Comparison of ENCODE assay signal across 10 mouse cellular contexts in genomic region chr5:149489136-149489535, GRCm38 (mm10). TPM values are rescaled to one million over a fixed set of nuclear protein-coding genes. Genes with fewer than 3 reads are reported as not detected.
DNase-seq lines count a peak whose midpoint lies in the region; ATAC-seq and TF ChIP-seq lines count a peak whose summit lies in the region.
"Had no signal": no experiment of that assay in that cellular context is flagged by ENCODE, and none has a peak within 500 bp of the region (broad histone marks: within the 10 kb centered on the region; RNA-seq: fewer than 3 reads in every experiment).

No protein-coding gene starts in this region.

- no peaks in the 10 kb centered on the region for H3K9me3 ChIP-seq in hindbrain, embryonic 12.5 days (replicated peaks)
- no peaks in the 10 kb centered on the region for H3K9me3 ChIP-seq in limb, embryonic 14.5 days (ENCODE audit: control insufficient read depth, low read length)
- no peaks in the 10 kb centered on the region for H3K9me3 ChIP-seq in stomach, embryonic 15.5 days

- TF ChIP-seq POLR2A in limb, embryonic 14.5 days (IDR thresholded peaks at IDR 0.05; ENCODE audit: borderline replicate concordance, extremely low read depth, insufficient read depth, insufficient read length) = no peak
- TF ChIP-seq POLR2A in kidney, adult 2 months (IDR thresholded peaks at IDR 0.05; ENCODE audit: low read depth, low read length) = no peak

- TF ChIP-seq CTCF in kidney, adult 2 months (conservative IDR thresholded peaks at IDR 0.05; ENCODE audit: insufficient read depth, insufficient read length, low read depth, low read length) = no peak

- peak; percentile 40 for DNase-seq in R1 (ENCODE audit: low read depth, low spot score)
- peak; percentile 39 to 72 for DNase-seq in cerebellum, postnatal 4 days (ENCODE audit: low spot score in 2 of 2)
- DNase-seq in limb, embryonic 14.5 days (ENCODE audit: low spot score) = peak; percentile 17
- no peak for DNase-seq in gastrocnemius, postnatal 14 days
- no peak for DNase-seq in ovary, adult 18-20 months (ENCODE audit: low spot score)
- no peak for DNase-seq in kidney, adult 2 months

- H3K27me3 ChIP-seq in hindbrain, embryonic 12.5 days = no peaks in the 10 kb centered on the region
- no peaks in the 10 kb centered on the region for H3K27me3 ChIP-seq in limb, embryonic 14.5 days (ENCODE audit: control insufficient read depth, insufficient read depth, low read length)
- no peaks in the 10 kb centered on the region for H3K27me3 ChIP-seq in stomach, embryonic 15.5 days (replicated peaks)
- no peaks in the 10 kb centered on the region for H3K27me3 ChIP-seq in kidney, adult 2 months (replicated peaks; ENCODE audit: control insufficient read depth, insufficient read depth, low read length)

- ATAC-seq in hindbrain, embryonic 12.5 days (ENCODE audit: low FRiP score) = peak; percentile 88
- ATAC-seq in limb, embryonic 14.5 days (ENCODE audit: low FRiP score, low read depth) = 0 out of 2 replicates have a peak, but pooled peaks have one; percentile 30
- peak; percentile 47 for ATAC-seq in stomach, embryonic 15.5 days (ENCODE audit: insufficient read depth, low FRiP score, low read depth)

- H3K36me3 ChIP-seq in hindbrain, embryonic 12.5 days = no peaks in the 10 kb centered on the region
- no peaks in the 10 kb centered on the region for H3K36me3 ChIP-seq in limb, embryonic 14.5 days (ENCODE audit: control insufficient read depth, insufficient read depth, low read length)
- H3K36me3 ChIP-seq in stomach, embryonic 15.5 days = no peaks in the 10 kb centered on the region
- no peaks in the 10 kb centered on the region for H3K36me3 ChIP-seq in kidney, adult 2 months (ENCODE audit: control insufficient read depth, insufficient read depth, low read length)

- peak overlapping the region; percentile 45; the same call in 1 of the 2 replicates for H3K9ac ChIP-seq in hindbrain, embryonic 12.5 days
- H3K9ac ChIP-seq in limb, embryonic 14.5 days (ENCODE audit: low read depth, low read length, severe bottlenecking) = no peak overlapping the region
- no peak overlapping the region for H3K9ac ChIP-seq in stomach, embryonic 15.5 days

- H3K4me1 ChIP-seq in hindbrain, embryonic 12.5 days = peaks cover 37% of the 10 kb centered on the region
- peaks cover 5% of the 10 kb centered on the region for H3K4me1 ChIP-seq in limb, embryonic 14.5 days (ENCODE audit: control insufficient read depth, insufficient read depth, low read length)
- 0 out of 2 replicates have a peak, but pooled peaks cover 4% of the 10 kb centered on the region for H3K4me1 ChIP-seq in stomach, embryonic 15.5 days
- no peaks in the 10 kb centered on the region for H3K4me1 ChIP-seq in kidney, adult 2 months (ENCODE audit: control insufficient read depth, insufficient read depth, low read length)

- H3K4me3 ChIP-seq in hindbrain, embryonic 12.5 days = peak overlapping the region; percentile 16
- H3K4me3 ChIP-seq in limb, embryonic 14.5 days (replicated peaks; ENCODE audit: low read length) = no peak overlapping the region
- H3K4me3 ChIP-seq in stomach, embryonic 15.5 days (replicated peaks) = no peak overlapping the region
- no peak overlapping the region for H3K4me3 ChIP-seq in kidney, adult 2 months (ENCODE audit: insufficient read depth, low read depth, low read length)

- H3K4me2 ChIP-seq in hindbrain, embryonic 12.5 days (replicated peaks) = peak overlapping the region; percentile 49
- no peak overlapping the region for H3K4me2 ChIP-seq in limb, embryonic 14.5 days (replicated peaks; ENCODE audit: low read depth, low read length, severe bottlenecking)
- H3K4me2 ChIP-seq in stomach, embryonic 15.5 days = no peak overlapping the region

- intact Hi-C loops in gastrocnemius, postnatal 14 days (cut with DNase I; ENCODE audit: low total_unique reads) = no loop called here

- peak overlapping the region; percentile 95 for H3K27ac ChIP-seq in hindbrain, embryonic 12.5 days
- no peak overlapping the region for H3K27ac ChIP-seq in limb, embryonic 14.5 days (replicated peaks; ENCODE audit: low read depth, low read length)
- no peak overlapping the region for H3K27ac ChIP-seq in stomach, embryonic 15.5 days
- no peak overlapping the region for H3K27ac ChIP-seq in kidney, adult 2 months (ENCODE audit: insufficient read depth, low read depth, low read length)

- WGBS in hindbrain, embryonic 12.5 days = 23% methylated on average over 11 of the region's 11 CpGs
- WGBS in limb, embryonic 14.5 days = 53% methylated on average over 11 of the region's 11 CpGs
- 57% methylated on average over 11 of the region's 11 CpGs for WGBS in stomach, embryonic 15.5 days
- WGBS in kidney, adult 2 months = 83% methylated on average over 11 of the region's 11 CpGs

RNA-seq across cellular contexts. Expression of gene Wdr95, which starts 39.3 kb away (rescaled TPM):
- not detected in 2 replicates for polyA plus RNA-seq in hindbrain, embryonic 12.5 days (2016; fragmentation: Nextera tagmentation; extraction: Ambion mirVana)
- polyA plus RNA-seq in limb, embryonic 14.5 days (2012; rRNA removed) = 0.18 and 0.41 TPM in 2 replicates
- polyA plus RNA-seq in limb, embryonic 14.5 days (2014; fragmentation: Nextera tagmentation; extraction: Ambion mirVana) = 0.07 and 0.15 TPM in 2 replicates
- polyA plus RNA-seq in stomach, embryonic 15.5 days (2015; fragmentation: Nextera tagmentation; extraction: Ambion mirVana) = 0.13 and 0.17 TPM in 2 replicates
- not detected for total RNA-seq in gastrocnemius, postnatal 14 days (2021)
- polyA plus RNA-seq in kidney, adult 2 months (2012; rRNA removed) = 0.03 TPM in 1 of 2 replicates, not detected in the other
- polyA plus RNA-seq: heart, embryonic 14.5 days had no signal

RNA-seq across cellular contexts. Expression of gene Tex26, which starts 49.7 kb away (rescaled TPM):
- polyA plus RNA-seq in hindbrain, embryonic 12.5 days (2016; fragmentation: Nextera tagmentation; extraction: Ambion mirVana) = 1.1 and 1.2 TPM in 2 replicates
- polyA plus RNA-seq in limb, embryonic 14.5 days (2012; rRNA removed) = 0.20 and 0.50 TPM in 2 replicates
- polyA plus RNA-seq in limb, embryonic 14.5 days (2014; fragmentation: Nextera tagmentation; extraction: Ambion mirVana) = 0.36 and 0.44 TPM in 2 replicates
- polyA plus RNA-seq in stomach, embryonic 15.5 days (2015; fragmentation: Nextera tagmentation; extraction: Ambion mirVana) = 0.27 and 0.41 TPM in 2 replicates
- under 1 TPM in 1 of 2 experiments, not detected in 1; 0.39 TPM for total RNA-seq in gastrocnemius, postnatal 14 days (2021)
- polyA plus RNA-seq in kidney, adult 2 months (2012; rRNA removed) = not detected in 2 replicates
- total RNA-seq: neutrophil, adult 5-6 weeks had no signal

Comparison
In these comparisons a context has a peak if more than half of its experiments do, and no peak if none do; other contexts are left out.
1. DNase-seq: peak in R1 (single experiment), cerebellum, postnatal 4 days (2 of 2) and limb, embryonic 14.5 days (single experiment); none in gastrocnemius, postnatal 14 days (single experiment), ovary, adult 18-20 months (single experiment) and kidney, adult 2 months (single experiment).
2. ATAC-seq: peak in every context shown above with its lines; median percentile 88 in hindbrain, embryonic 12.5 days; 47 in stomach, embryonic 15.5 days; 30 in limb, embryonic 14.5 days.